7 mouse cellular contexts compared by ENCODE assay signal in the genomic region with DNA sequence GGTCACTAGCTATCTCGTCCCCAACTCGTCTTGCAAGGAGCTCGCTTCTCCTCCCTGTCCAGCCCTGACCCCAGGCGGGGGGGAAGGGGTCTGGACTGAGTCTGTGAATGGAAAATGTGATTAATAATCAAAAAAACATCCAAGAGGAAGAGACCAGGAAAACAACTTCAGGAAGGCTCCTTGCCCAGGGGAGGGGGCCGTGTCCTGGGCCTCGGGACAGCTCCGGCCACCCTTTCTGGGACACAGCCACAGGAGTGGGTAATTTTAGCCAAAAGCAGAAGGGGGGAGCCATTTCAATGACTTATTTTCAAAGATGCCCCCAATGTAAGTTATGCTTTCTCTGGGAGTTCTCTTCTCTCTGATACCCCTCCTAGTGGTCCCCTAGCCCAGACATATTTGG. TPM values are rescaled to one million over a fixed set of nuclear protein-coding genes. Genes with fewer than 3 reads are reported as not detected.
"Had no signal": no experiment of that assay in that cellular context is flagged by ENCODE, and none has a peak within 500 bp of the region (broad histone marks: within the 10 kb centered on the region; RNA-seq: fewer than 3 reads in every experiment).

Gene Gm13305, minus strand, starts transcription at position 101 of the 400 bp plus-strand sequence.

RNA-seq across cellular contexts. Expression of gene Gm13305, which starts in this region (rescaled TPM):
- polyA plus RNA-seq: neural tube, embryonic 11.5 days; neural tube, embryonic 13.5 days; neural tube, embryonic 14.5 days; neural tube, embryonic 15.5 days; small intestine, adult 2 months; stomach, embryonic 14.5 days; stomach, postnatal 0 days had no signal
